Mouse (Mus musculus) MEL (cell line): ENCODE results near the gene Tex264.

Experiments used
- CTCF ChIP-seq, 3 experiments: IDR thresholded peaks in 2 of 3; conservative IDR thresholded peaks in 1 of 3; 2 replicates each; pipeline ENCODE4 v1.5.1; 2011 to 2012; ENCODE audit warnings: low read length in 3 of 3, low read depth in 2 of 3, mild to moderate bottlenecking in 2 of 3, improper control_type of control experiment in 1 of 3, inconsistent platforms in 1 of 3, mixed read lengths in 1 of 3, moderate library complexity in 1 of 3; ENCODE audit not compliant: control insufficient read depth in 1 of 3, insufficient read depth in 1 of 3, poor library complexity in 1 of 3, severe bottlenecking in 1 of 3
- EP300 ChIP-seq, 2 experiments: IDR thresholded peaks; 2 replicates each; pipeline ENCODE4 v1.6.1; 2011; ENCODE audit warnings: improper control_type of control experiment in 2 of 2, low read length in 2 of 2, low read depth in 1 of 2, mild to moderate bottlenecking in 1 of 2
- GATA1 ChIP-seq: IDR thresholded peaks from 2 replicates; pipeline ENCODE4 v1.6.1; 2011; ENCODE audit warnings: low read depth, low read length, improper control_type of control experiment
- MAX ChIP-seq: IDR thresholded peaks from 2 replicates; pipeline ENCODE4 v1.6.1; 2011; ENCODE audit warnings: low read length, improper control_type of control experiment
- POLR2A ChIP-seq, 2 experiments: IDR thresholded peaks; 2 replicates each; pipeline ENCODE4 v1.6.1; 2011 to 2012; ENCODE audit warnings: low read length in 2 of 2, mild to moderate bottlenecking in 2 of 2, control low read depth in 1 of 2, improper control_type of control experiment in 1 of 2, low read depth in 1 of 2, moderate library complexity in 1 of 2; ENCODE audit not compliant: control insufficient read depth in 1 of 2, insufficient read depth in 1 of 2, poor library complexity in 1 of 2
- RCOR1 ChIP-seq: IDR thresholded peaks from 2 replicates; pipeline ENCODE4 v1.6.1; 2012; ENCODE audit warnings: low read depth, mild to moderate bottlenecking, inconsistent platforms, low read length, improper control_type of control experiment
- TBP ChIP-seq: IDR thresholded peaks from 2 replicates; pipeline ENCODE4 v1.8.0; 2011; ENCODE audit warnings: low read depth, low read length, improper control_type of control experiment
- USF1 ChIP-seq: IDR thresholded peaks from 2 replicates; pipeline ENCODE4 v1.6.1; 2014; ENCODE audit warnings: low read depth, mild to moderate bottlenecking, inconsistent platforms, low read length, improper control_type of control experiment, moderate library complexity

DNA sequence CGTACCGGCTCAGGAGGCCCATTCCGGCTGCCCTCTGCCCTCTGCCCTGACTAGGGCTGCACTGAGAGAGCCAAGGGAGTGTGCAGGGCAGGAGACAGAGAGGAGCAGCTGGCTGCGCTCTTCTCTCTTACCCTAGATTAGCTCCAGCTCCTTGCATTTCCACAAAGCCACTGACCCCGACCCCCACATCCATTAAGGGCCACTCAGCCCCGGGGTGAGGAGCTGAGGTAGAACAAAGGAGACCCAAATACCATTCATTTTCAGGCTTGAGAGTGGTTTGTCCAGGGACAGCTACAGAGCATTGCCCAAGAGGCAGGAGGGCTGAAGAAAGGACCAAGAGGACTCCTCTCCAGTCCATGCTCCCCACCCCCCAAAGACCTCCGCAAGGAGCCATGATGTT, 26.3 kb downstream of the Tex264 start:
- no peak for TF ChIP-seq CTCF (IDR thresholded peaks at IDR 0.05 in 2 of 3, conservative IDR thresholded peaks at IDR 0.05 in 1 of 3; ENCODE audit: control insufficient read depth in 1 of 3, insufficient read depth in 1 of 3, low read depth in 2 of 3, low read length in 3 of 3, poor library complexity in 1 of 3, severe bottlenecking in 1 of 3)
- no peak for TF ChIP-seq GATA1
- no peak for TF ChIP-seq USF1
- TF ChIP-seq POLR2A (IDR thresholded peaks at IDR 0.05; ENCODE audit: control insufficient read depth in 1 of 2, insufficient read depth in 1 of 2, low read depth in 1 of 2, low read length in 2 of 2, poor library complexity in 1 of 2), result no peak
- TF ChIP-seq MAX, result no peak
- TF ChIP-seq RCOR1, result no peak
- no peak for TF ChIP-seq EP300 (IDR thresholded peaks at IDR 0.05; ENCODE audit: low read depth in 1 of 2, low read length in 2 of 2)
- no peak for TF ChIP-seq TBP
